Mouse (Mus musculus) ES-E14 (cell line): ENCODE data around the gene Spag4. TPM values are rescaled to one million over a fixed set of nuclear protein-coding genes. Genes with fewer than 3 reads are reported as not detected.

Experiments used
- DNase-seq: peaks from one replicate; pipeline ENCODE4 v3.0.0-alpha.2; 2013; ENCODE audit warnings: low read depth, low spot score
- H3K27ac ChIP-seq: 2 replicates; pipeline ENCODE4 v1.5.1; 2012; ENCODE audit warnings: low read depth, mild to moderate bottlenecking, low read length, moderate library complexity, mixed read lengths; ENCODE audit not compliant: poor library complexity, insufficient read depth, severe bottlenecking
- H3K36me3 ChIP-seq: 2 replicates; pipeline ENCODE4 v1.6.1; 2012; ENCODE audit warnings: mild to moderate bottlenecking, low read length, moderate library complexity, mixed read lengths; ENCODE audit not compliant: control insufficient read depth, poor library complexity, insufficient read depth, severe bottlenecking
- H3K4me1 ChIP-seq, 2 experiments: fragments of 150-350 bp in 1 of 2; sonication (generic) in 1 of 2; 2 replicates each; pipeline ENCODE4 v1.6.1; 2012; ENCODE audit warnings: low read length in 2 of 2, mild to moderate bottlenecking in 1 of 2, mixed read lengths in 1 of 2; ENCODE audit not compliant: control insufficient read depth in 2 of 2, insufficient read depth in 2 of 2, poor library complexity in 1 of 2
- H3K4me3 ChIP-seq, 2 experiments: fragments of 150-350 bp in 1 of 2; sonication (generic) in 1 of 2; 2 replicates each; pipeline ENCODE4 v1.5.1; 2012; ENCODE audit warnings: low read length in 2 of 2, low read depth in 1 of 2, mild to moderate bottlenecking in 1 of 2, mixed read lengths in 1 of 2; ENCODE audit not compliant: insufficient read depth in 1 of 2, poor library complexity in 1 of 2, severe bottlenecking in 1 of 2
- H3K9ac ChIP-seq: 2 replicates; pipeline ENCODE4 v1.6.1; 2012; ENCODE audit warnings: low read depth, mild to moderate bottlenecking, low read length, mixed read lengths; ENCODE audit not compliant: poor library complexity, insufficient read depth, severe bottlenecking
- H3K9me3 ChIP-seq: fragments of 150-350 bp; sonication (generic); 2 replicates; pipeline ENCODE4 v1.6.1; 2012; ENCODE audit warnings: low read depth, mild to moderate bottlenecking, low read length; ENCODE audit not compliant: control insufficient read depth, insufficient read depth
- CHD2 ChIP-seq: IDR thresholded peaks from 2 replicates; pipeline ENCODE4 v1.6.1; 2014; ENCODE audit warnings: mild to moderate bottlenecking, low read depth, low read length, inconsistent platforms
- HCFC1 ChIP-seq: IDR thresholded peaks from 2 replicates; pipeline ENCODE4 v1.6.1; 2012; ENCODE audit warnings: low read length, inconsistent platforms, borderline replicate concordance; ENCODE audit not compliant: insufficient read depth
- MAFK ChIP-seq: IDR thresholded peaks from 2 replicates; pipeline ENCODE4 v1.6.1; 2014; ENCODE audit warnings: mild to moderate bottlenecking, low read depth, low read length, inconsistent platforms; ENCODE audit not compliant: insufficient read depth
- ZC3H11A ChIP-seq: IDR thresholded peaks from 2 replicates; pipeline ENCODE4 v1.6.1; 2012; ENCODE audit warnings: low read depth, mild to moderate bottlenecking, inconsistent platforms, low read length, borderline replicate concordance
- ZNF384 ChIP-seq: IDR thresholded peaks from 2 replicates; pipeline ENCODE4 v1.6.1; 2012; ENCODE audit warnings: low read depth, low read length, inconsistent platforms
- in situ Hi-C, 2 experiments: fragments of 600-800 bp; cut with MboI; formaldehyde crosslinking; loops; one replicate each; pipeline ENCODE4 v1.15.1; 2025; ENCODE audit warnings: low sequenced_read_pairs in 2 of 2, inconsistent platforms in 1 of 2; ENCODE audit not compliant: unreplicated experiment in 2 of 2
- total RNA-seq: library from RNA; depleted of rRNA; stranded (reverse); fragments of 300-350 nt; gene quantifications from 2 replicates; pipeline ENCODE4 v1.2.3, GENCODE M21; 2012

The Spag4 gene
- total RNA-seq, 1 experiment, result 2.6 TPM

GRCm38 (mm10) chr2:156066126-156066525 lies 1.2 kb downstream of the Spag4 start:
- in situ Hi-C loops, result no loop called here
- no peak for DNase-seq
- Histone ChIP-seq H3K36me3 (0 out of 2 replicates have a peak, but pooled peaks cover 4% of the 10 kb centered on the region), H3K9me3 (no peaks in the 10 kb centered on the region), H3K4me1 (peaks cover 0 to 2% of the 10 kb centered on the region in 2 experiments; a peak in 1 of 4 replicates), H3K4me3 (peak overlapping the region; percentile 83 to 100), H3K9ac (no peak overlapping the region), H3K27ac (no peak overlapping the region)
- no peak for TF ChIP-seq CHD2
- no peak for TF ChIP-seq HCFC1
- no peak for TF ChIP-seq ZC3H11A
- TF ChIP-seq ZNF384, result no peak
- no peak for TF ChIP-seq MAFK

- no peak for TF ChIP-seq MAFK
- H3K9me3 ChIP-seq, result no peaks in the 10 kb centered on the region
- in situ Hi-C loops, result no loop called here
- H3K9ac ChIP-seq, result no peak overlapping the region
- DNase-seq, result no peak
- 0 out of 2 replicates have a peak, but pooled peaks cover 4% of the 10 kb centered on the region for H3K36me3 ChIP-seq
- H3K27ac ChIP-seq, result no peak overlapping the region
- no peak overlapping the region for H3K4me3 ChIP-seq
- peaks cover 0 to 2% of the 10 kb centered on the region in 2 experiments; a peak in 1 of 4 replicates for H3K4me1 ChIP-seq
These were observed 2.9 kb downstream of the Spag4 start for GRCm38 (mm10) chr2:156067916-156068315.

DNA sequence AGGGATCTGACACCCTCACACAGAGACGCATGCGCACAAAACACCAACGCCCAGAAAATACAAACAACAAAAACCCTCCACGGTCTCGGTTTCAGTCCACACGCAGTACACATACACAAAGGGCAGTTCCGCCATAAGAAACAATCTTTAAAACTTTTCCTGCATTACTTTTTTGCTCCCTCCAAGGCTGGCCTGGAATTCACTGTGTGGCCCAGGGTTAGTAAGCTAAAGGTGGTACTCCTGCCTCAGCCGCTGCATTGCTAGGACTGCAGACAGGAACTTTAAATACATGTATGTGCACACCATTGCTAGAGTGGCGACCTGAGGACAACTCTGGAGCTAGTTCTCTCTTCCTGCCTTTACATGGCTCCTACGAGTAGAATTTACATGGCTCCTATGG lies 6.3 kb downstream of the Spag4 start:
- Histone ChIP-seq H3K4me3 (no peak overlapping the region), H3K27ac (no peak overlapping the region), H3K9me3 (no peaks in the 10 kb centered on the region), H3K4me1 (peaks cover 2 to 7% of the 10 kb centered on the region in 2 experiments; a peak in 2 of 4 replicates), H3K9ac (no peak overlapping the region), H3K36me3 (peaks cover 9% of the 10 kb centered on the region; the same call in 1 of the 2 replicates)
- no peak for DNase-seq
- no peak for TF ChIP-seq HCFC1
- TF ChIP-seq ZNF384, result no peak
- TF ChIP-seq ZC3H11A, result no peak
- no peak for TF ChIP-seq CHD2
- no peak for TF ChIP-seq MAFK
- in situ Hi-C loops, result no loop called here

DNA sequence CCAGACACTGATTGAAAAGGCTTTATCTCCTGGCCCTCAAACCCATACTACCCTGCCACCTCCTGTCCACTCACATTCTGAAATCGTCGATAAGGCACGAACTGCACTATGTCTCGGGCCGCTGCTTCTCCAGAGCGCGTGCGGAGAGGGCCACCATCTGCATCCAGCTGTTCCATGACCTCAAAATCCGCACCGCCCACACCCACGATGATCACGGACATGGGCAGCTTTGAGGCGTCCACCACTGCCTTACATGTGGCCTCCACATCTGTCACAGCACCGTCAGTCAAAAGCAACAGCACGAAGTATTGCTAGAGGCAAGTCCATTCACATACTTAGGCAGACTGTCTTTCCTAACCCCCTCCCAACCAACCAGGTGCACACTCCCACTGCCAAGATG lies 8.8 kb downstream of the Spag4 start:
- Histone ChIP-seq H3K27ac (no peak overlapping the region), H3K9ac (no peak overlapping the region), H3K4me3 (no peak overlapping the region; a peak in 1 of 4 replicates), H3K9me3 (no peaks in the 10 kb centered on the region), H3K36me3 (peaks cover 22% of the 10 kb centered on the region; the same call in 1 of the 2 replicates), H3K4me1 (peaks cover 2 to 7% of the 10 kb centered on the region in 2 experiments; a peak in 3 of 4 replicates)
- in situ Hi-C loops, result no loop called here
- no peak for DNase-seq
- TF ChIP-seq HCFC1 (no peak), ZNF384 (no peak), MAFK (no peak), ZC3H11A (no peak), CHD2 (no peak)

DNA sequence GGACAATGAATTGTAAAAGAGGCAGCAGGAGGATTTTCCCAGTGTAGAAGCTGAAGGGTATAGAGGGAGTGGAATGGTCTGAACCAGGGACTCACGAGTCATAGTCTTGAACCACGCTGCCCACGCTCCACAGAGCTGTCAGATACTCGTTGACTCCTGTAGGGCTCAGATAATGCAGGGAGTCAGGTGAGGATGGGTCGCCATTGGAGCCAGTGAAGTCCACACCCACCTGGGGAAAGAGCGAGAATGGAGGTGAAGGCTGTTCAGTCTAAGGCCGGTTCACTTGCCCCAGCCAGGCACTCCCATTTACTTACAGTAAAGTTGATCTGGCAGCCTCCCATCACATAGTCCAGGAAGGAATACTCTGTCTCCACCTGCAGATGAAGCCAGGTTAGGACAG lies 12.5 kb downstream of the Spag4 start:
- Histone ChIP-seq H3K4me3 (no peak overlapping the region), H3K36me3 (peaks cover 26% of the 10 kb centered on the region; the same call in 1 of the 2 replicates), H3K9me3 (no peaks in the 10 kb centered on the region), H3K4me1 (peaks cover 4 to 11% of the 10 kb centered on the region in 2 experiments; a peak in 3 of 4 replicates), H3K9ac (no peak overlapping the region), H3K27ac (no peak overlapping the region)
- DNase-seq, result no peak
- in situ Hi-C loops, result no loop called here
- TF ChIP-seq ZNF384 (no peak), CHD2 (no peak), HCFC1 (no peak), MAFK (no peak), ZC3H11A (no peak)
